Mouse (Mus musculus) cerebellum, adult (tissue): ENCODE measurements around the gene Klhl26.
A peak's percentile ranks its signal among the peaks of the same experiment; 100 is the strongest.

Source experiments
- ATAC-seq: cut with Nextera tagmentation; 2 replicates; pipeline ENCODE4 v1.9.2; 2017; ENCODE audit warnings: mild to moderate bottlenecking, moderate library complexity, mixed read lengths; ENCODE audit not compliant: insufficient number of reproducible peaks, low FRiP score, low TSS enrichment

The Klhl26 gene

DNA sequence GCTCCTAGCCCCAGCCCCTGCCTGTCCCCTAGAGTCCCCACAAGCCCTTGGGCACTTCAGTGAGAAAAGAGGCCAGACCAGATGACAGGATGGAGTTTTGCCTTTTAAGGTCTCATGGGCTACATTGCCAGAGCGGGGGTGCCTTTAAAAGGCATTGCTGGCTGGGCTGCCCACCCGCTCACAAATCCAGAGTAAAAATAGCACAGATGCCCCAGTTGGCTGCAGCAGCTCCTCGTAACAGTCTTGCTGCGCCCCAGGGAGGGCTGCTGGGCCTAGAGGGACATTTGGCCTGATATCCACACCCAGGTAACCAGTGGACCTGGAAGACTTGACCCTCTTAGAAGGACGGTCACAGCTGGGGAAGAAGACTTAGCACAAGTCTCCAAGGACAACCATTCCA, 22.9 kb downstream of the Klhl26 start:
- ATAC-seq, result no peak

DNA sequence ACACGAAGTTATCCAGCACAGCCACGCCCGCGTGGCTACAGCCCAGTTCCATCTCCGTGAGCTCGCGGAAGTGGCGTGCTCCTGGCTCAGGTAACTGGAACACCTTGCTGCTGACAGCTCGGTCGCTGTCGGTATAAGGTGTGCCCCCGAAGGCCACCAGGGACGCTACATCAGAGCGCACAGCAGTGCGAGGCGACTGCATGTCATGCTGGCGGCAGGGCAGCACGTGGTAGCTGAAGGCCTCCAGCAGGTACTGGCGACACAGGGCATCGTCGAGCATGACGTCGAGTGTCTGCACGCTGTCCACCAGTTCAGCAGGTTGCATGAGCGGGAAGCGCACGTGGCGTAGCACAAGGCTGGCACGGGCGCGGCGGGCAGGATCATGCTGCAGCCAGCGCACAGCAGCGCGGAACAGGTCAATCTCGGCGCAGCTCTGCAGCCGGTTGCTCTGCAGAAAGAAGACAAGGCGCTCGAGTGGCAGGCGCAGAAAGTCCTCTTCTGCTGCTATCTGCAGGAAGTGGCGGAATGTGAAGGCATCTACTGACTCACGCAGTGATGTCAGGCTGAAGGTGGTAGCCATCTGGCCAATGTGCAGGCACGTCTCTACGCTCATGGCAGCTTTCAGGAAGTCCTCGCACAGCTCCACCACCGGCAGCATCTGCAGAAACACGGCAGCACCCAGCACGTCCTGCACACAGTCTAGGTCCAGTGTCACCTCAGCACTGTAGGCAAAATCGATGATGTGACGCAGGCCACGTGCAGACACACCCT, 24.4 kb downstream of the Klhl26 start:
- ATAC-seq, result no peak

DNA sequence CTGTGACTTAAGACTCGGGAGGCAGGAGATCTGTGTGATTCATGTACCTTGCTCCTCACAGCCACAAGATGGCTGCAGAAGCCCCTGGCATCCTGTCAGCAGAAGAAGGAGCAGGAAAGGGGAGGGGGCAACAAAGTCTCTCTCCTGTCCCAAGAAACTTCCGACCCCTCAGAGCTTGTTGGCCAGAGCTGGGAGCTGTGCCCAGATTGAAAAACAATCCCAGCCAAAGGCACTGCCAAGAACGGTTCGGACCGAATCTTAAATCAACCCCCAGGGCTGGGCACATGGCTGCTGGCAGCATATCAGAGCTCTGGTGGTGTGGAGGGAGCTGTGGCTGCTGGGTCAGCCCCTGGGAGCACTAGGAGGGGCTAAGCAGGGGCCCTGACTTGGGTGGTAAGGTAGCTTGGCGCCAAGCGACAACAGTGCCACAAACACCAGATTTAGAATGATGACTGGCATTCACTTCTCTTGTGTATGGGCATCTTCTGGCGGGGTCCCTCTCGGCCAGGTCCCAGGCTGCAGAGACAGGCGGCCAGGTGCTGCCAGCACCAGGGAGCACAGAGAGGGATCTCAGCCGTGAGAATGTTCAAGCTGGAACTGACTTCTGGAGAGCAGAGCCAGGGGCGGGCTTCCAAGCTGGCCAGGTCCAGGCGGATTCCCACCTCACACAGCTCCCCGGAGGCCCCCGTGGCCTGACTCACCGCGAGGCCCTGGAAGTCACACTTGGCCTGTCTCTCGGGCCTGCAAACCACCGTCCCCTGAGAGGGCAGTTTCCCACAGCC, 28.9 kb downstream of the Klhl26 start:
- ATAC-seq, result 0 out of 2 replicates have a peak, but pooled peaks have one; percentile 27

DNA sequence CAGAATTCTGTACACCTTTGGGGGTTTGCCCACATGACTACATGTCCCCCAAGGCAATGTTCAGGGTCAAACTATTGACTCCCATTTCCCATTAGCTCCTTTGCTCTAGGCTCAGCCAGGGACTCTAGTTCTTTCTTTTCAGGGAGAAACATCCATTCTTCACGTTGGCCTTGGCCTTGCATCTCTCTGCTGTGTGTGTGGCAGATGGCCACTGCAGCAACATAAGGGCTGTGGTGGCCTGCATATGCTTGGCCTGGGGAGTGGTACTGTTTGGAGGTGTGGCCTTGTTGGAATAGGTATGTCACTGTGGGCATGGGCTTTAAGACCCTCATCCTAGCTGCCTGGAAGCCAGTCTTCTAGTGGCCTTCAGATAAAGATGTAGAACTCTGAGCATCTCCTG, 30.8 kb downstream of the Klhl26 start:
- ATAC-seq, result no peak

DNA sequence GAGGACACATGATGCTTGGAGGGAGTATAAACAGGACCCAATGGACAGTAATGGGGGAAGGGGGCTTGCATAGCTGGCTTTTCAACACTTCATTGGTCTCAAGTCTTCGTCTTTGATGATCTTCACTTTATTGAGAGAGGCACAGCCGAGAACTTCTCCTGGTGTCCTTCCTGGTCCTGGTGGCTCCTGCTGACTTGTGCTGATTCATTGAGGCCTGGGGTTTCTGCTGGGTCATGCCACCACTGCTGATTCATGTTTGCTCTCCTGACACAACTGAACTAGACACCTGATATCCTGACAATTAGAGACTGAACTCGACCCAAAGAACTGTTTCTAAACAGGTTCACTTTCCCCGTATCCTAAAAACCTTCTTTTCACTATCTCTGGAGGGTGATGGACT, 33.4 kb downstream of the Klhl26 start:
- no peak for ATAC-seq

DNA sequence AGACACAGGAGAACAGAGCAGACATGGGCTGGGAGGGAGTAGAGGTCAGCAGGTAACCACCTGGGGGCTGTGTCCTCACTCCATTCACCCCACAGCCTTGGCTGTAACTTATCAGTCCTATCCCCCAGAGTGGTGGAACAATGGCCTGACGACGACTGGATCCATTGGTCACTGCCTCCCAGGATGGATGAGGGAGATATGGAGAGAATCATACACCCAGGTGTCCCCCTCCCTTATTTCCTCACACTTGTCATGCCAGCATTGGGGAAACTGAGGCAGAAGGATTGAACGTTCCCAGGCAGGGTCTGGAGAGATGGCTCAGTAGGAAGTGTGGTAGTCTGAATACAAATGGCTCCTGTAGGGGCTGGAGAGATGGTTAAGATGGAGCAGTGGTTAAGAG, 35.2 kb downstream of the Klhl26 start:
- ATAC-seq, result no peak

DNA sequence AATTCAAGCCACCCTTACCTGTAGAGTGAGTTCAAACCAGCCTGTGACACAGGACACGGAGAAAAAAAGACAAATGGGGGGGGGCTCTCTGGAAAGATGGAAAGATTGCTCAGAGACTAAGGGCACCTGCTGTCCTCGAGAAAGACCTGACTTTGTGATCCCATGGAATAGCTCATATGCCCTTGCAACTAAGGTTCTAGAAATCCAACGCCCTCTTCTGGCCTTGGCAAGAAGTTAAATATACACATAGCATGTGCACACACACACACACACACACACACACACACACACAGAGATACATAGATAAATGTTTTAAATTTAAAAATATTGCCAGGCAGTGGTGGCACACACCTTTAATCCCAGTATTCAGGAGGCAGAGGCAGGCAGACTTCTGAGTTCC, 36.5 kb downstream of the Klhl26 start:
- no peak for ATAC-seq

DNA sequence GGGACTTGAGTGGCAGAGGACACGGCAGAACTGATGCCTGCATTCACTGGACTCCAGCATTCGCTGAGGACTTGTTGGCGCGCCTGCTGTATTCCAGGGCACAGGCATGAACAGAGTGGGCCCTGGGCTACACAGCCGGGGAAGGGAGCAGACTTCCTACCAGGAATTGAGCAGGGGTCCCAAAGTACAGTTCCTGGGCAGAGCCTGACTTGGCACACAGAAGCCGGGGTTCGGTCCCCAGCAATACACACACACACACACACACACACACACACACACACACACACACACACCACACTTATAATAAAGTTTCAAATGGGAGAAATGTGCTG, 37.0 kb downstream of the Klhl26 start:
- no peak for ATAC-seq

DNA sequence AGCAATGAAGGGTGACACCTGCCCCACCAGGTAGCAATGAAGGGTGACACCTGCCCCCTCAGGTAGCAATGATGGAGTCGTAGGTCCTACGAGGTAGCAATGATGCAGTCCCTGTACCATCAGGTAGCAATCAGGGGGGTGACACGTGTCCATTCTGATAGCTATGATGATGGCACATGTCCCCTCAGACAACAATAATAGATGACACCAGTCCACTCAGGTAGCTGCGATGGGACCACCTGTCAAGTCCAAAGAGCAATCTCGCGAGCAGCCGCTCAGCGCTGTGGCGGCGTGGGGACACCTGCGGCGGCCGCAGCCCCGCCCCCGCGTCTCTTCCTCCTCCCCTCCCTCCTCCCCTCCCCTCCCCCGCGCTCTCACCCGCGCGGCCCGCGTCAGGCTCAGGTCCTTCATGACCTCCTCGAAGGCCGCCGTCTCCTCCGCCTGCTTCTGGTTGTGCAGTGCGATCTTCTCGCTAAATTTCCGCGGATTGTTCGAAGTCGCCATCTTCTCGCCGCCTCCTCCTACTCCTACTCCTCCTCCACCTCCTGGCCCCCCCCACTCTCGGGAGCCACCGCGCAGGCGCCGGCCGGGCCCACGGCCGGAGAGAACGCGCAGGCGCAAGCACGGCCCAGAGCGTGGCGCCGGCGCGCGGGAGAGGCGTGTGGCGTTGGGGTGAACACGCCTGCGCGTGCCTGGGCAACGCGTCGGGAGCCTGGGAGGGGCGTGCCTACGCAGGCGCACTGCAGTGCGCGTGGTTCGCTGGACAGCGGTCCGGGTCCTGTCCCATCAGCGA, 37.5 kb downstream of the Klhl26 start, which contains the start of gene Crtc1:
Gene Crtc1 (minus strand): TSS at position 525 of the 793 bp plus-strand sequence.
- peak; percentile 95 for ATAC-seq

DNA sequence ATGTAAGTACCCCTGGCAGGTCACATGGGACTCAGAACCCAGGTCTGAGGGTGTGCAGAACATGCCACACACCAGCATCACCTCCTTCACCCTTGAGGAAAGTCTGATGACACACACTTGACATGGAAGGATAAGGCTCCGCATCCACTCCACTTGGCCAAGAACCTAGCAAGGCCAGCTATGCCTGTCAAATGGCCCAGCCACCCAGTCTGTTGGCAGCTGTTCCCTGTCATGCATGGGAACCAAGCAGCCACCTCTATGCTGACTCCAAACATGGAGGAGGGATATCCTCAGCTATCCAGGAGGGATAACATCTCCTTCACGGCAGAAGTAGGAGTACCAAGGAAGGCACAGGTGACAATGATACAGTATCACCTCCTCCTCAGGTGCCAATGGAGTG, 38.3 kb downstream of the Klhl26 start:
- ATAC-seq, result no peak

DNA sequence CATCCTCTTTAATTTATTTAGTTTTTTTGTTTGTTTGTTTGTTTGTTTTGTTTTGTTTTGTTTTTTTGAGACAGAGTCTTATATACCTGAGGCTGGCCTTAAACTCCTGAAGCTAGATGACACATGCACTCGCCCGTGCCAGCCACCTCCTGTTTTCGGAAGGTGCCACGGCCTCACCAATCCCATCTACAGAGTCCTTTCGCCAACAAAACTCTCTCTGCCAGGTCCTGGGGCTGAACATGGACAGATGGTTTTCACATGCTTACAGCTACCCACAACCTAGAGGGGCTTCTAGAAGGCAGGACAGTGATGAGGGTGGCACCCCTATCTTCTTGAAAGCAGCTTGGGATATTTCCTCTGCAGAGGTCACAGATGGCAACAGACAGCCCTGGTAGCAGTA, 41.6 kb downstream of the Klhl26 start:
- no peak for ATAC-seq

DNA sequence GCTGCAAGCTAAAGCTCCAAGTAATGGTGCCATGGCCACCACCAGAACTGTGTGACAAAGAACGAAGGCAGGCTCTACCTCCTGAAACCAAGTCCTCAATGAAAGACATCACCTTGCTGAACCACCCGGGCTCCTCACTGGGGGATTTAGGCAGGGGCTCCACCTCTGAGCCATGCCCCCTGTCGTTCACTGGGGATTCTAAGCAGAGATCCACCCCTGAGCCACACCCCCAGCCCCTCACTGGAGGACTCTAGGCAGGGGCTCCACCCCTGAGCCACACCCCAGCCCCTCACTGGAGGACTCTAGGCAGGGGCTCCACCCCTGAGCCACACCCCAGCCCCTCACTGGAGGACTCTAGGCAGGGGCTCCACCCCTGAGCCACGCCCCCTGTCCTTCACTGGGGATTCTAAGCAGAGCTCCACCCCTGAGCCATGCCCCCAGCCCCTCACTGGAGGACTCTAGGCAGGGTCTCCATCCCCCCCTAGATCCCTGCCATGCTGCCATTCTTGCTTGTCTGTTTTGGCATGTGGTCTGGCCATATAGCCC, 43.7 kb downstream of the Klhl26 start:
- no peak for ATAC-seq

DNA sequence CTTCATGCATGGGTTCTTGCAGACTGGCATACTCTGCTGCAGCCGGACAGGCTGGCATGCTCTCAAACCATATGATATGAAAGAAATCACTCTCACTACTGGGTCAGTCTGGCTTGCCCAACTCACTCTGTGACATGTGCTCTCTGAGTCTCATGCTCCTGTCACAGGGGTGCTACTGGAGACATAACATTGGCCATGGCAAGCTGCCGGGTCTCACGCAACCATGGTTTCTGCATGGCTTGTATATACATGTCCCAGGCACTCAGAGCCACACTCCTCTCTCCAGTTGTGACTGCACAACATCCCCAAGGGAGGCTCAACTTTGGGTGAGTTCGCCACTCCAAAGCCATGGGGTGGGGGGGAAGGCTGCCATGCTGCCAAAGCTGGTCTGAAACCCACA, 45.6 kb downstream of the Klhl26 start:
- no peak for ATAC-seq

DNA sequence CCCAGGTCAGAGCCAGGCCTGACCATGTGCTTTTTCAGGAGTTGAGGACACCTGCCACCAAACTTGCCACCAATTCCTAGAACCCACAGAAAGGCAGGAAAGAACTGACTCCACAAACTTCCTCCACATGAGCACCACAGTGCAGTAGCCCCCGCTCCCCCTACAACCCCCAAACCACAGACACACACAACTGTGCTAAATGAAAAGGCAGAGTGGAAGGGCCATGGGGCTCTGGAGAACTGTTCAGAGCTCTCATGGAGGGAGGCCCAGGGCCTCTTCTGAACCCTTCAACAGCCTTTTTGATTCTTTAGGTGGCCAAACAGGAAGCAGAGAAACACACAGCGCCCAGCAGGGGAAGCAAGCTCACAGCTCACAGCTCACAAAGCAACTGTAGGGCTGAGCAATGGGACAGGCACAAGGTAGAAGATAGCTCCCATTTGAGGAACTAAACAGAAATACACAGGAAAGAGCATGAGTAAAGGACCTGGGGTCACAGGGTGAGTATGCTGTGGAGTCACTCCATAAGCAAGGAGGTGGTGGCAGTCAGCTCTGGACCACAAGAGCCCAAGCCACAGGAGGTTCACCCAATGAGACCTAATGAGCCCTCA, 50.4 kb downstream of the Klhl26 start:
- ATAC-seq, result no peak

DNA sequence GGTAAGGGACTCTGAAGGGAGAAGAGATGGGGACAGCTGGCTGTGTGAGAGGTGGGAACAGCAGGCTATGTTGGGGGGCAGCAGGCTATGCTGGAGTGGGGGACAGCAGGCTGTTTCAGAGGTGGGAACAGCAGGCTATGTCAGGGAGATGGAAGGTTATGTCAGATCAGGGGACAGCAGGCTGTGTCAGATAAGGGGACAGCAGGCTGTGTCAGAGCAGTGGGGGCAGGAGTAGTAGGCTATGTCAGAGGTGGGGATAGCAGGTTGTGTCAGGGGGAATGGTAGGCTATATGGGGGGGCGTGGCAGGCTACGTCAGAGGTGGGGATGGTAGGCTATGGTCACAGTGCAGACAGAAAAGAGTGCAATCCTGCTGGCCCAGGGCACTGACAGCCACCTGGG, 54.0 kb downstream of the Klhl26 start:
- no peak for ATAC-seq

DNA sequence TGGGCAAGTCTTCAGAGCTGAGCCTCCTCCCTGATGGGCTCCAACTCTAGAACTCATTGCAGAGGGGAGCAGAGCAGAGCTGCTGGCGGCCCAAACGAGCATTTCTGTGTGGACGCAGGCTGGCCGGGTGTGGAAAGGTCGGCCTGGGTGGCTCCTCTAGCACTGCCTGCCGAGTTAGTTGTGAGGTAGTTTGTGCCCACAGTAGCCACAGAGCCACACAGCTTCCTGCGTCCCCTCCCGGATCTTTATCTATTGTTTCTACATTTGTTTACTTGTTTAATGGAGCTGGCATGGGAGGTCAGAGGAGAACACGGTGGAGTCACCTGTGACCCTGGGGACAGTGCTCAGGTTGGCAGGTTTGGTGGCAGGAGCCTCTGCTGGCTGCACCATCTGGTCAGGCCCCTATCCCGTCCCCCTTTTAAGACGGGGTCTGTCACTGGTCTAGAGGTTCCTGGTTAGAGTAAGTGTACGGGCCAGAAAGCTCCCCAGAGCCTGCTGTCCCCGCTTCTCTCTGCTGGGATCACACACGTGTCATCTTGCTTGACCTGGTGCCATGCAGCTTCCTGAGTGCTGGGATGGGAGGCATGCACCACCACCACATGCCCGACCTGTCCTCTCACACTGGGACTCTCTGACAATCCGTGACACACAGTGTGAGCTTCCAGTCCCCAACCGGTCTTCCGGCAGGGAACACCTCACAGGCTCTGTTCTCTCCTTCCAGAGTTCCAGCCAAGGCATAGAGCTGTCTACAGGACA, 55.2 kb downstream of the Klhl26 start:
- ATAC-seq, result no peak

DNA sequence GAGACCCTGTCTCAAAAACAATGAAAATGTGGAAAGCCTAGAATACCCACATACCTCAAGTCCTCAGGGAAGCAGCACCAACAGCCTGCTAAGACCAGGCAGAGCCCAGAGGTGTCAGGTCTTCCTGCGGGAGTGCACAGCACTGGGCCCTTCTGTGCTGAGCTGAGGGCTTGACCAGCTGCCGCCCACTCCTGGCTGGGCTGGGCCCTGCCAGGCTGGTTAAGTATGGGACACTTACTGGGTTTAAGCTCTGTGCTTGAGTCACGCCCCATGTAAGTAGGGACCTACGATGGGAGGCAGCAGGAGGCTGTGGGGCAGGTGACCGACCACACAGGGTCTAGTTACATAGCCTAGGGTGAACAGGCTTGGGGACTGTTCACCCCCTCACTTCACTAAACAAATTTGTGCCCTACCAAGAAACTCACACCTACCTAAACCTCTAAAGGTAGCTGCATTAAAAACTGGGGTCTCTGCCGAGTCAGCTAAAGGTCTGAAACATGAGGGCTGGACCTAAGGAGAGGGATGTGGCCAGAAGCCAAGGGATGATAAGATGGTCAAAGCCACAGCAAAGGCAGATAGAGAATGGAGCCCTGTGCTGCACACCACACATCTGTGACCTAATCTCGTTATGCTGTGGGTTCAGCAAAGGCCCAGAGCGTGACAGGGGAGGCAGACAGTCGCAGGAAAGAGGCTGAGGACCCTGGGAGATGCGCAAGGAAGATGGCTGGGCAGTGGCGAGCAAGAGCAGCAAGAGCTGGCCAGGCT, 56.7 kb downstream of the Klhl26 start:
- ATAC-seq, result no peak

DNA sequence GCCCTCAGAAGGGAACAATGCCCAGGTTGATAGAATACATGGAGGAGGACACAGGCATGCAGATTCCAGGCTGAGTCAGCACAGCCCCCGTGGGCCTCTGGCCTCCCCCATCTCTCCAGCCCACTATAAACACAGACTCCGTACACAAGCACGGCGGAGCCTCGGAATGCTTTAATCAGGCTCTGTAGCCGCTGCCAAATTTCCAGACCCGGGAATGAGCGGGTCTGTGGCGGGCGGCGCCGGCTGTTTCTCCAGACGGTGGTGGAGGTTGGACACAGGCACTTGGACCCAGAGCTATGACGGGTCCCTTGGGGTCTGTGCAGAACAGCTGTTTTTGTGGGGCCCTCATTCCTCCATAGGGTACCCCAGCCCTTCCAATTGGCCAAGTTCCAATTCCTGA, 57.8 kb downstream of the Klhl26 start:
- ATAC-seq, result no peak

DNA sequence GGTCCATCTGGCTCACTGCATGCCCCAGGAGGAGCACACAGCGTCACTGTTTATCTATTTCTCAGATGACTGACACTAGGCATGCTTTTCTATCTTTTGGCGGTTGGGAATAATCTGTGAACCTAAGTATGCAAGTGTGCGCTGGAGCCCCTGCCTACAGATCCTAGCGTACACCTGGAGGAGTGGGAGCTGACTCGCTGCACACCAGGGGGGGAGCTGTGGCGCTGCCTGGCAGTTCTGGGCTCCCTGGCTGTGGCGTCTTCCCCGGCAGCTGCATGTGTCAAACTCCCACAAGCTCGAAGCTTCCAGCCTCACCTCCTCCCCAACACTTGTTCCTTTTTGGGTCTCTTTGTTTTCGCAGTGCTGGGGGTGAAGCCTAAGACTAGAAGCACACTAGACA, 58.9 kb downstream of the Klhl26 start:
- no peak for ATAC-seq
